Mouse (Mus musculus) kidney, postnatal 0 days (tissue): ENCODE data around the gene Arhgef5. TPM values are rescaled to one million over a fixed set of nuclear protein-coding genes. Genes with fewer than 3 reads are reported as not detected.
A peak's percentile ranks its signal among the peaks of the same experiment; 100 is the strongest.
"Not testable (repeated sequence)": the region's sequence is repeated elsewhere in the genome, so short reads cannot be mapped to it uniquely, and the experiment has no call there.

Source experiments
- ATAC-seq: fragments of 200-750 bp; cut with Nextera tagmentation; replicated peaks from 2 replicates; pipeline ENCODE4 v1.8.0; 2017; ENCODE audit warnings: low read depth, moderate number of reproducible peaks, moderate TSS enrichment, moderate library complexity; ENCODE audit not compliant: low FRiP score
- DNase-seq: peaks from one replicate; pipeline ENCODE4 v3.0.0-alpha.2; 2016; ENCODE audit warnings: low spot score
- H3K27ac ChIP-seq: fragments of 300-500 bp; sonication (generic); 2 replicates; pipeline ENCODE4 v1.5.1; 2014; ENCODE audit warnings: mild to moderate bottlenecking
- H3K27me3 ChIP-seq: fragments of 300-500 bp; sonication (generic); 2 replicates; pipeline ENCODE4 v1.6.1; 2014; ENCODE audit warnings: low read length, mixed read lengths; ENCODE audit not compliant: insufficient read depth
- H3K36me3 ChIP-seq: fragments of 300-500 bp; sonication (generic); 2 replicates; pipeline ENCODE4 v1.6.1; 2014; ENCODE audit warnings: low read length, mixed read lengths; ENCODE audit not compliant: insufficient read depth
- H3K4me1 ChIP-seq: fragments of 300-500 bp; sonication (generic); replicated peaks from 2 replicates; pipeline ENCODE4 v1.6.1; 2014; ENCODE audit warnings: antibody characterized with exemption, low read length, mixed read lengths; ENCODE audit not compliant: insufficient read depth
- H3K4me2 ChIP-seq: fragments of 300-500 bp; sonication (generic); 2 replicates; pipeline ENCODE4 v1.6.1; 2014; ENCODE audit warnings: mild to moderate bottlenecking, low read length, moderate library complexity, mixed read lengths
- H3K4me3 ChIP-seq: fragments of 300-500 bp; sonication (generic); replicated peaks from 2 replicates; pipeline ENCODE4 v1.5.1; 2014; ENCODE audit warnings: low read depth, low read length
- H3K9ac ChIP-seq: fragments of 300-500 bp; sonication (generic); 2 replicates; pipeline ENCODE4 v1.6.1; 2014; ENCODE audit warnings: low read depth, low read length
- H3K9me3 ChIP-seq: fragments of 300-500 bp; sonication (generic); replicated peaks from 2 replicates; pipeline ENCODE4 v1.6.1; 2016; ENCODE audit warnings: low read length, inconsistent platforms, mixed read lengths
- CTCF ChIP-seq: IDR thresholded peaks from 2 replicates; pipeline ENCODE4 v1.5.1; 2016; ENCODE audit warnings: antibody characterized with exemption, low read depth, mild to moderate bottlenecking, moderate library complexity
- WGBS: fragments of 180-500 bp; shearing (Covaris S2); extraction: QIAGEN DNeasy Blood & Tissue Kit; methylation state at CpG from one replicate; pipeline ENCODE4 v1.1.7; 2014; 5-methylcytosine and 5-hydroxymethylcytosine counted together
- polyA plus RNA-seq: library from polyadenylated mRNA; unstranded; fragments of >200 nt; fragmentation: Nextera tagmentation; extraction: Ambion mirVana; gene quantifications from 2 replicates; pipeline ENCODE4 v1.2.1, GENCODE M21; 2015

Gene Arhgef5
- 16.2 and 16.4 TPM in 2 replicates for polyA plus RNA-seq

DNA sequence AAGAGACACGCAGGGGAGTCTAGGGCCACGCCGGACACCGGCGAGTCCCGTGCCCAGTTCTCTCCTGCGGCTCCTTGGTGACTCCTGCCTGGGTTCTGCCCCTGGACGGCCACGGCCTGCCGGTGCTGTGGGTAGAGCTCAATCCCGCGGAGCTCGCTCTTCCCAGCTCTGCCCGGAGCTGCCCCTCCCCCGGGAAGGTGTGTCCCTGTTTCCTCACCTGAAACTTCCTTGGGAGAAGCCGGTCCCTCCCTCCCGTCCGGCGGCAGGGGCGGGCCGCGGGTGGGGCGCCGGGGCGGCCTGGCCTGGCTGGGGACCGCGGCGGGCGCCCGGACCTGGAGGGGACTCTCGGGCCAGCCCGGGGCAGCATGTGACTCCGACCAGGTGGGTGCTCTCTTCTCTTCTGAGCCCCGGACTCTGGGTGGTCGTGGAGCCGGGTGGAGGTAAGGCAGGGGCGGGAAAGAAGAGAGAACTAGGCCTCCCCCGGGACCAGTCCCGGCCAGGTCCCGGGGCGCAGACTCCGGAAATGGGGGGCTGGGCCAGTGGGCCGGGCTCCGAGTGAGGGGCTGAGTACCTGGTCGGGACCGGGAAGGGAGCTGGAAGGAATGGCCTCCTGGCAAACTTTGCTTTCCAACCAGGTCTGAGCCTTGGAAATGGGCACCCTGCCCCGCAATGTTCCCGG lies at the start of gene Arhgef5:
Arhgef5 (plus strand) TSS at position 220 of the 679 bp plus-strand sequence.
- TF ChIP-seq CTCF, result no peak
- Histone ChIP-seq H3K27me3 (no peaks in the 10 kb centered on the region), H3K36me3 (no peaks in the 10 kb centered on the region), H3K4me1 (peaks cover 4% of the 10 kb centered on the region; the same call in 1 of the 2 replicates), H3K9ac (peak within 1 kb of the TSS; percentile 75), H3K4me2 (peak within 1 kb of the TSS; percentile 77), H3K27ac (peak within 1 kb of the TSS; percentile 68), H3K9me3 (no peaks in the 10 kb centered on the region), H3K4me3 (peak within 1 kb of the TSS; percentile 59)
- under 1% methylated on average over 44 of the region's 48 CpGs for WGBS
- DNase-seq (peak; percentile 65), ATAC-seq (peak; percentile 89)

DNA sequence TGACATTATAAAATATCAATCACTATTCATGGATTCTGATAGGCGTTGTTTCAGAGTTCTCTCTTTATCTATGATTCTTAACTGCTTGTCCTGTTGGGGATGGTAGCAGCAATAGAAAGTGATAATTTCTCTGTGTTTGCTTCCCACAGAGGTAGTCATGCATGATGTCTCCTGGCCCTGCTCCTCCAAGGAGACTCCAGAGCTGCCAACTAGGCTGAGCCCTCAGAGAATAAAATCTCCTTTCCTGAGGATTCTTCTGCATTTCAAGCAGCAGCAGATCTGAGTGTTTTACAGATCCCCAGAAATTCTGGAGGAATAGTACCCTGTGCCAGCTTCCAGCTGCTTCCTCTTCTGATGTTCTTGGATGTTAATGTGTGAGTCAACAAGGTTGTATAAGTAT lies 34.1 kb upstream of the Arhgef5 start, which contains the start of gene Olfr47:
Olfr47 (plus strand) TSS at position 275 of the 400 bp plus-strand sequence.
- not testable (repeated sequence) for DNase-seq, H3K36me3 ChIP-seq
- 86% methylated on average over 1 of the region's 1 CpGs for WGBS

DNA sequence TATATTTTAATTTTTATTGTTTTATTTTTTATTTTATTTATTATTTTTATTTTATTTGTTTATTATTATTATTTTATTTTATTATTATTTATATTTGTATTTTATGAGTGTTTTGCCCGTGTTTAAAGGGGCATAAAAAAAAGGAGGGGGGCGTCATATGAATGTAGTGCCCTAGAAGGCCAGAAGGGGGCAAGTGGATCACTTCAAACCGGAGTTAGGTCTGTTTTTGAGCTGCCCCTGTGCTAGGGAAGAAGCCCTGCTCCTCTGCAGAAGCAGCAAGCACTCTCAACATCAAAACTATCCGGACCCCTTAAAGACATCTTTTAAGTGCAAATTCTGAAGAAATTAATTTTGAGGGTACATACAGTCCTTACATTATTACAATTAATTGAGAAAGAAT lies 23.3 kb upstream of the Arhgef5 start:
- Histone ChIP-seq H3K4me2 (no peak overlapping the region), H3K9ac (no peak overlapping the region), H3K36me3 (no peaks in the 10 kb centered on the region), H3K9me3 (no peaks in the 10 kb centered on the region), H3K27ac (no peak overlapping the region), H3K27me3 (no peaks in the 10 kb centered on the region), H3K4me1 (no peaks in the 10 kb centered on the region), H3K4me3 (no peak overlapping the region)
- WGBS, result 15% methylated on average over 4 of the region's 4 CpGs
- DNase-seq (peak; percentile 61), ATAC-seq (no peak)
- peak; percentile 58 for TF ChIP-seq CTCF

More for the DNA sequence above, 34.1 kb upstream of the Arhgef5 start, which contains the start of gene Olfr47:
- H3K4me1 ChIP-seq, ATAC-seq, H3K4me2 ChIP-seq, H3K27me3 ChIP-seq, H3K9me3 ChIP-seq, H3K27ac ChIP-seq, H3K4me3 ChIP-seq, H3K9ac ChIP-seq: not testable (repeated sequence)

DNA sequence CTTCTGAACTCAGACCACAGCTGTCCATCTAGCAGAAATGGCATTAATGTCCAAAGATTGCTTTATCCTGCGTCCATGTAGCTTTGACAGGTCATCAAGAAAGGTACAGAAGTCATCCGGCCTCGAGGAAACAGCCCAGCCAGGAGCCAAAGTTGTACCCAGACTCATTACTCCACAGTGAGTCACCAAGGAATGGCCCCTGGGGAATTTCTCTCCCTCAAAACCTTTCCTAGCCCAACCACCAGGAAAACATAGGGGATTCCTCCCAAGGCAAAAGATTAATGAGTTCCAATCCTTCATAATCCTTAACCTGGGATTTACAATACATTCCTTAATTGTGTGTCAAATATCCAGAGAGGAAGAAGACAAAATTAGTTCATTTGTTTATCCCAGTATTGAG lies 18.0 kb upstream of the Arhgef5 start:
- no peak overlapping the region for H3K4me3 ChIP-seq
- no peaks in the 10 kb centered on the region for H3K36me3 ChIP-seq
- H3K9ac ChIP-seq, result no peak overlapping the region
- no peak overlapping the region for H3K27ac ChIP-seq
- H3K9me3 ChIP-seq, result no peaks in the 10 kb centered on the region
- H3K27me3 ChIP-seq, result no peaks in the 10 kb centered on the region
- no peaks in the 10 kb centered on the region for H3K4me1 ChIP-seq
- DNase-seq (no peak), ATAC-seq (no peak)
- no peak for TF ChIP-seq CTCF
- WGBS, result 53% methylated on average over 3 of the region's 3 CpGs
- H3K4me2 ChIP-seq, result no peak overlapping the region

DNA sequence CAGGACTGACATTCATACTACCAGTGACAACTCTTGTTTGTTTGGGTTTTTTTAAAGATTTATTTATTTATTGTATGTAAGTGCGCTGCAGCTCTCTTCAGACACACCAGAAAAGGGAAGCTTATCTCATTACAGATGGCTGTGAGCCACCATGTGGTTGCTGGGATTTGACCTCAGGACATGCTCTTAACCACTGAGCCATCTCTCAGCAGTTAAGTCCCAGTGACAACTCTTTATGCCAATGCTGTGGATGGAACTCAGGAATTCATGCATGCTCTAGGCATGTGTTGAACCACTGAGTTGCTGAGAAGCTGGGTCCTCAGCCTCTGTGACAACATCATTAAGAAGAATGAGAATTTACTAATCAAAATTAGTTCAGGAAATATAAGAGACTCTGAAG lies 12.4 kb upstream of the Arhgef5 start:
- ATAC-seq (no peak), DNase-seq (no peak)
- 78% methylated on average over 1 of the region's 1 CpGs for WGBS
- Histone ChIP-seq H3K36me3 (no peaks in the 10 kb centered on the region), H3K9me3 (no peaks in the 10 kb centered on the region), H3K9ac (no peak overlapping the region), H3K27me3 (no peaks in the 10 kb centered on the region), H3K4me3 (no peak overlapping the region), H3K27ac (no peak overlapping the region), H3K4me1 (no peaks in the 10 kb centered on the region), H3K4me2 (no peak overlapping the region)
- no peak for TF ChIP-seq CTCF

DNA sequence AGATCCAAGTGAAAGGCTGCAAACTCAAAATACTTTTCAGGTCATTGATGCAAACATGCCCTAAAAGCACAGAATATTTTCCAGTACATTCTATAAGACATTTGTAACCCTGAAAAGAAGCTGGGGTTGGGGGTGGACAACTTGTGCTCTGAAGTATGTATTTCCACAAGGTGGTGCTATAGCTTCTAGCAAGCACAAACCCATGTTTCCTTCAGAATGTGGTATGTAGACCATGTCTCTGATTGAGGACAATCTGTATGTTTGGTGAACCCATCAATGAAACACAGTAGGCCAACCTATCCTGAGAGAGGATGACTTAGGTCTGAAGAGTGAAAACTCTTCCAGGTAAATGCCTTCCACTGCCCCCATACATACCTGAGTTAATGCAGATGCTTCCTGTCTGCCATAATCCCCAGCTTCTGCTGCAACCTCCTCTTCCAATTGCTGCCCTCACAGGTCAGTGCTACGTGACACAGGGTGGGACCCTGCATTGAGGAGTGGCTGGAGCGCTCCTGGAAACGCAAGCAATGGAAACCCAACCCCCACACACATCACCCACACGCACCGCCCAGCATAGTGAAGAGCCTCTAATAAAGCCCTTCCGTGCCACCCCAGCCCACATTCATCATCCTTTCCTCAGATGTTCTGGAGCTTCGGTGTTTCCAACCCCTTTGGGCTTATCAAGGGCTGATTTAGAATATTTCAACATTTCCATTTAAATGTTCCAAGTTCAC lies 11.0 kb upstream of the Arhgef5 start:
- H3K4me2 ChIP-seq, result no peak overlapping the region
- no peaks in the 10 kb centered on the region for H3K4me1 ChIP-seq
- no peaks in the 10 kb centered on the region for H3K9me3 ChIP-seq
- H3K27ac ChIP-seq, result no peak overlapping the region
- ATAC-seq (peak; percentile 49; the same call in 1 of the 2 replicates), DNase-seq (peak; percentile 83)
- no peak overlapping the region for H3K4me3 ChIP-seq
- H3K9ac ChIP-seq, result no peak overlapping the region
- TF ChIP-seq CTCF, result peak; percentile 92
- no peaks in the 10 kb centered on the region for H3K27me3 ChIP-seq
- no peaks in the 10 kb centered on the region for H3K36me3 ChIP-seq
- 55% methylated on average over 7 of the region's 7 CpGs for WGBS
